Mouse (Mus musculus) heart, adult 9 months (tissue): Measurements from ENCODE around the gene Vmn2r39.
"Not testable (repeated sequence)": the region's sequence is repeated elsewhere in the genome, so short reads cannot be mapped to it uniquely, and the experiment has no call there.

Experiments
- DNase-seq, 2 experiments: peaks; one replicate each; pipeline ENCODE4 v3.0.0; 2022; ENCODE audit warnings: low spot score in 2 of 2

The Vmn2r39 gene

GRCm38 (mm10) chr7:9030698-9031097 is at the start of gene Vmn2r39:
Gene Vmn2r39, minus strand, starts transcription at chr7:9030798.
- DNase-seq: not testable (repeated sequence)

- DNase-seq: not testable (repeated sequence)
Observed at GRCm38 (mm10) chr7:9065353-9065752, 34.8 kb upstream of the Vmn2r39 start.
